Mouse (Mus musculus) layer of hippocampus, postnatal 25 days (tissue): ENCODE data around the gene Tmc6. TPM values are rescaled to one million over a fixed set of nuclear protein-coding genes. Genes with fewer than 3 reads are reported as not detected.

Experiments
- DNase-seq, 2 experiments: peaks; one replicate each; pipeline ENCODE4 v3.0.0; 2022; ENCODE audit warnings: mixed read lengths in 2 of 2, low spot score in 1 of 2; ENCODE audit errors: extremely low spot score in 1 of 2
- total RNA-seq, 2 experiments: library from RNA; stranded (reverse); gene quantifications; 2 replicates each; pipeline ENCODE4 v1.2.3; 2021

The Tmc6 gene
- total RNA-seq, 2 experiments from 2014 or later: 5.3 to 5.5 TPM

DNA sequence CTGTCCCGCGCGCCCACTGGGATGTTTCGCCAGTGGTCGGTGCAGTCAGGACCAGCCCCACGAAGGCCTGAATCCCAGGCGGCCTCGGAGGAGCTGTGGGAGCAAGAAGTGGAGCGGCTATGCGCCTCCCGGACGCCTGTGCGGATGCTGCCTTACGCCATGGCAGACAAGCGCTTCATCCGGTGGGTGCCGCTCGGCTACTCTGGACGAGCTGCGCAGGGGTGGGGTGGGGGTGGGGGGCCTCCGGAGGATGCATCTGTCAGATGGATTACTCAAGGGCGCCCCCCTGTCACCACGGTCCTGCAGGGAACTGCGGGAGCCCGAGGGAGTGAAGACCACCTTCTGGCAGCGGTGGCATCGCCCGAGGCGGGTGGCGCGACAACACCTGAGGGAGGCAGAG, 1.1 kb upstream of the Tmc6 start:
- DNase-seq: peak; percentile 34 to 65

DNA sequence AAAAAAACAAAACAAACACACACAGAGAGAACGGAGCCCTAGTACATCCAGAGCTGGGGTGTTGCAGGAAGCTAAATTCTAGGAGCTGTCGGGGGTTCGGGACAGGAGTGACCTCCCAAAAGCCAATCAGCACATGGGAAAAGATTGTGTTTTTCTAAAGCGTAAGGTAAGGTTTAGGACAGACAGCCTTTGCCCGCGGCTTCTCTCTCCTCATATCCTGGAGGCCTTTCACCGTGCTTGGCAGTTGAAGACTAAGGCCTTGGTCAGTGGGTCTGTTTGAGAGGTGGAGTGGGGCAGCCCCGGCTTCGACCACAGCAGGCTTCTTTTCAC, 672 bp upstream of the Tmc6 start:
- DNase-seq: no peak

DNA sequence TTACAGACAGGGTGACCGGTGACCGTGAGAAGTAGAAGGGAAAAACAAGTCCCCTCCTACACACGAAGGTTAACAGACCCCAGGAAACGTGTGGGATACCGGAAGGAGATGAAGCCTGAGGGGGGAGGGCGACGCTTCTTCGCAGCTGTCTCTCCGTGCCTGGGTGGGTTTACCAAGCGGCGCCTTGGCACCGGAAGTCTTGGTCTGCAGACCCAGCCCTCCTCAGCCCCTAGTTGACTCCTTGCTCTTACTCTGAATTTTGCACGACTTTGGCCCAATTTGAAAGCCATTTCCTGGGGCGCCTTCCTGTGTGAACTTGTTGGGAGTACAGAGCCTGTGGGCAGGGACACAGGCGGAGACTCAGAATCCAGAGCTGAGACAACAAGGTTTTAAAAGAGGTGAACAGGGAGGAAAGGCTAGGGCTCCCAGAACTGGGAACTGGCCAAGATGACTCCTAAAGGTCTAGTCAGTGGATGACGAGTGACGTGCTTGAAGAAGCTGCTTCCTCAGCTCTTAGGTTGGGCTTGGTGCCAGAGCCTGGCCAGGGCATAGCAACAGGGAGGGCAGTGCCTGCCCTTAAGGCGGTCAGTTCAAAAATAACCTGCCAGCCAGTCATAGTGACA, 688 bp downstream of the Tmc6 start:
- DNase-seq: no peak

DNA sequence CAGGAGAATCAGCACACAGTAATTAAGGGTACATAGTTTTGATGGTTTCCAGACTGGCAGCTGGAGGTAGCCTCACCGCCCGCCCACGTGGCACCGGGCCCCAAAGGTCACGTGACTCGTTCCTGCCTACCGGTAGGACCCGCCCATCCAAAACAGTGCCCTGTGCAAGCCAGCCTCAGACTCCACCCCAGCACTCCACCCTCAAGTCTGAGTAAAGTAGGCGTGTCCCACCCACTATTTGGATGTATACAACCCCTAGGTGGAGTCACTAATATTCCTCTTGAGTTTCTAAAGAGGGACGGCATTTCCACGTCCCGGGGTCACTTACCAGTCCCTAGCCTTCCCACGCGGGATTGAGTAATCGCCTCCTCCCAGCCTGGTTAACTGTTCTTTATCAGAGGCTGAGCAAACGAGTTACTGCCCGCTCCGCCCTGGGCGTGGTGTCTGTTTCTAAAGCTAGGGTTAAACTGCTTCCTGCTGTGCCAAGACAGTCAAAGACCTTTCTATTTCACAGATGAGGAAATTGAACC, 1.4 kb downstream of the Tmc6 start:
- no peak for DNase-seq

DNA sequence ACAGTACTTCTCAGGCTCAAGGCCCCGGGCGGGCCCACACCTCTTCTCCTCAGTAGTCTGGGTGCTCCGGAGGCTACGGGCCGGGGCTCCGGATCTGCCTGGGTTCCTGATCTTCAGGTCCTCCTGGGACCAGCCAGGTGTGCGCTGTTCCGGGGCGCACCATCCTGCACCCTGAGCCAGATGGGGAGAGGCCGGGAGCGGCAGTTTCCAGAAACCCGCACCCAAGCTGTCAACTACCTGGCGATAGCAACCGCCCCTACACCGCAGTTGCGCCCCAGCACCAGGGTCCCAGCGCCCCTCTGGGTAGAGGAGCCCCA, 1.8 kb downstream of the Tmc6 start:
- no peak for DNase-seq

DNA sequence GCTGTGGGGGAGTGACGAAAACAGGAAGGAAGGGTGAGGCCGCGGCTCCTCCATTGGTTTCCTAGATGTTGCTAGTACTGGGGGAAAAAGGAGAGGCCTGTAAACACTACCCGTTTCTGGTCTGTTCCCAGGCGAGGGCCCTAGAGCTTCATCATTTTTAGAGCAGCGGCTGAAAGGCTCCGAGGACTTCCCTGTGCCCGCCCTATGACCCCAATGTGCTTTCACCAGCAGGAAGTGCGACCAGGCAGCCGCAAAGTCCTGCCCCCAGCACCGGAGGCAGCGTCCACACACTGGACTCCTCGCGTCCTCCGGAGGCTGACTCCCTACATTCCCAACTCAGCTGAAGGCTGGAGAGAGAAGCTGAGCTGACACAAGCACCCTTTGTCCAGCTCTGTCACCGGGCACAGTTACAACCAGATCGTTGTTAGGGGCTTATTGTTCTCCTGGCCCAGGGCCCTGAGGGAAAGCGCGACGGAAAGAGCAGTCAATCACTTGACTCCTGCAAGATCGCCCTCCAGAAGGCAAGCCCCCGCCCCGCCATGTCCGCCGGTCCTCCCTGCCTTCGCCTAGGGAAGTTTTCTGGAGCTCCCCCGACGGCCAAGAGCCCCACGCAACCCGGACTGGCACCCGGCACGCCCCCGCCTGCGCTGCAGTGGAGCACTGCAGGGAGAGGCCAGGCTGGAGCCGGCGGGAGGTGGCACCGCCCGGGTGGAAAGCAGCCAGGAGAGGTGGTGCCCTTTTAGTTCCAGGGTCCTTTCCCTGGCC, 2.4 kb downstream of the Tmc6 start:
- no peak for DNase-seq

DNA sequence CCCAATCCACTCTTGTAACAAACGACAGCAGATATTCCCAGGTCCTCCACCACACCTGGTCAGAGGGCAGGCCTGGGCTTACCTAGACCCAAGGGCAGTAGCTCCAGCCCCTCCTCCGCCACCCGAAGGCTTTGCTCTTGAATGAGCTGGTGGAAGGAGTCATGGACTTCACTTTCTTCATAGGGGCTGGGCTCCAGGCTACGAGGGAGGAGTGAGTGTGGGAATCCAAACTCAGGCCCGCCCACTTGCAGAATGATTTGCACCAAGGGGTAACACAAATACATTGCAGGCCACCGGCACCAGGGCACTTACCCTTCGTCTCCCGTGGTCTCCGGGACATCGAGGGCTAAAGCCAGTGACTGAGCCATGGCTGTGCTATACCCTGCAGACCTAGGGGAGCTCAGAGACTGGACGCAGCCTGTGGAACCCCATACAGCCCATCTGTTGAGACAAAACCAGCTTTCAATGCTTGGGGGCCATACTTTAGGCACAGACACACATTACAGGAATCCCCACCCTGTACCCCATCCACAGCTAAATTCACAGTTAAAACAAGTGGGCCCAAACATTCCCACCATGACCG, 3.1 kb downstream of the Tmc6 start:
- no peak for DNase-seq

DNA sequence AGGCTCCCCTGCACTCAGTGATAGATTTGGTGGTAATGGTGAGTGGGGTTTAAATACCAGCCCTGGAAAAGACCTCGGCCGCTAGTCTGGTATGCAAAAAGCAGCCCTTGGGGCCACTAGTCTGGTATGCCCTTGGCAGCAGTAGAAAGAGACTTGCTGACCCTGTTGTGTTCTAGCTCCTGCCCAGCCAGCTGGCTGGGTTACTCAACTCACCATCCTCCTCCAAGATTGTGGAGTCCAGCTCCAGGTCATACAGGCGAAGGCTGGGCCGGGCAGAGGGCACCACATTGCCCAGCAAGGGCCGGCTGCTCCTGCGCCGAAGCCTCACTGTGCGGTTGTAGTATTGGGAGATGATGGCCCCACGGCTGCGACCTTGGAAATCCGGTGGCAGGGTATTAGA, 4.0 kb downstream of the Tmc6 start:
- no peak for DNase-seq

DNA sequence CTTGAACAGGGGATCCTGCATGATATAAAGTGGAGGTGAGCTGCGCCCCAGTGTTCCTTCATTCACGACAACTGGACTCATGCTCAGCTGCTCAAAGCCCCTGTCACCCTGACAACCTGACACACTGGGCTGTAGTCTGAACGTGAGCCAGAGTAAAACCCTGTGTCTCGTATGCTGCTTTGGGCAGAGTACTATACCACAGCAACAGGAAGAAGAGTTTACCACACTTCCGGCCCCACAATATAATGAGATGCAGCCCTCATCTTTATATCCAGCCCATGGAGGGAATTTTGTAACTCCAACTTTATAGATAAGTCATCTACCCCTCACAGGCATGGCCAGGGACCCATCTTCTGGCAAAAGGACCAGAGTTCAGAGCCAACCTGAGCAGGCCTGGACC, 4.9 kb downstream of the Tmc6 start:
- no peak for DNase-seq

DNA sequence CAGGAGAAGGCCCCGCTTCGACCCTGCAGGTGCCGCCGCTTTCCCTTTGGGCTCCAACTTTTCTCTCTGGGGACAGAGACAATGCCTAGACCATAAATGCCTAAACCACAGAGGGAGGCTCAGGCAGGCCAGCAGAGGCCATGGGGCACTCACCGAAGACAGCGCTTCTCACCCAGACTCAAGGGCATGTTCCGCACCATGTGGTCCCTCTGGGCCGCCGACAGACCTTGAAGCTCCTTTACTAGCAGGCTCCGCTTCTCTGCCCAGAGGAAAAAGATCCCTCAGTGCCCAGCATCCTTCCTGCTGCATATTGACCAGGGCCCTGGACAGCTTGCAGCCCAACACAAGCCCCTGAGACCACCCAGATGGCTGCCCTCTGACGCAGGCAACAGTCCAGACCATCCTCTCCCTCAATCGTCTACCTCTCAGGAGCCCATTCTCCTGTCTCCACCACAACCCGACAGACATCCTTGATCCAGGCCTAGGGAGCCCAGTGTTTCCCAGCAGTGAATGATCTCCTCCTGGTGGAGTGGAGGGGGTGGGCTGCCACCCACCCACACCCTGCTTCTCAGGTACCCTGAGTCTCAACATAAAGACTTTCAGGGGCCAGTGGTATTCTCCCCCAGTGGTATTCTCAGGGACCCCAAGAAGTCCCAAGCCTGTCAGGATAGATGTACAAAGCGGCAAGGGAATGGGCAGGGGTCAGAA, 5.8 kb downstream of the Tmc6 start:
- DNase-seq: no peak

DNA sequence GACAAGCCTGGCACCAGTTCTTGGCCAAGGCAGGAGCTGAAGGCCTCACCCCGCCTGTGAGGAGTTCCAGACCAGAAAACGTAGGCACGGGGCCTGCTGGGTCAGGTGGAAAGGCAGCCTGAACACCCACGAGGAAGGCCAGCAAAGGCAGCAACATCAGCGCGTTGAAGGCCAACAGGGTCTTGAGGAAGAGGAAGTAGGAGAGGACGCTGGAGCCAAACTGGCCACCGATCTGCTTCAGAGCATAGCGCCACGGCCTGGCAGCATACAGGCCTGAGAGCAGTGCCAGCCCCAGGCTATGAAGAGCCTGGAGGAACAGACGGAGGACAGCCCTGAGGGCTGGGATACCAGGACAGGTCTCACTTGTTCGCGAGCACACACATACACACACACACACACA, 6.5 kb downstream of the Tmc6 start:
- DNase-seq: no peak

DNA sequence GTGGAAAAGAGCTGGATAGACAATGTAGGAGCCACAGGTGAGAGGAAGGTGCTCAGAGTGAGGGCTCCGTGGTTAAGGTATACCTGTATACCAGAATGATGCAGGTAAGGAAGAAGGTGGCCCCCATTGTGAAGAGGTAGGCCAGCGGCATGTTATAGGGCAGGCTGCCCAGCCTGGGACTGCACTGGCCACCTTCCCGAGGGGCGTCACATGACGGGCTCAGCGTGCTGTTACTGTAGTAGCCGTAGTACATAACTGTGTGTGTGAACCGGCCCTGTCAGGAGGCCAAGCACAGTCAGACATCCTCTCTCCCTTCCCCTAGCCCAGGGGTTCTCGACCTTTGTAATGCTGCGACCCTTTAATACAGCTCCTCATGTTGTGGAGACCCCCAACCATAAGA, 7.1 kb downstream of the Tmc6 start:
- no peak for DNase-seq

DNA sequence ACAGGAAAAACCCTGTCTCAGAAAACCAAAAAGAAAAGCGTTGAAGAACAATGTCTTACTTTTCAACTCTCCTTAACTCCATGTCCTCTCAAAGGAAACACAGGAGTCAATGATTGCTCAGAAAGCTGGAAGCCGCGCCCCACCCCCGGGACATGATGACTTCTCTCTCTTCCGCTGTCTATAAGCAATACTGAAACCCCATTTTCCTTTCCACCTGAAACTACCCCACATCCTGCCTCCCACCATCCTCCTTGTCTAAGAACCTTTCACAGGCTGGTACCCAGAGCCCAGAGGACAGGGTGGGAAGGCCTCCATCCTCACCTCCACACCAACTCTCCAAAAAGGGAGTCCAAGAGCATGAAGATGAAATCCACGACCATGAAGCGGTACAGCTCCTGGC, 9.6 kb downstream of the Tmc6 start:
- no peak for DNase-seq

DNA sequence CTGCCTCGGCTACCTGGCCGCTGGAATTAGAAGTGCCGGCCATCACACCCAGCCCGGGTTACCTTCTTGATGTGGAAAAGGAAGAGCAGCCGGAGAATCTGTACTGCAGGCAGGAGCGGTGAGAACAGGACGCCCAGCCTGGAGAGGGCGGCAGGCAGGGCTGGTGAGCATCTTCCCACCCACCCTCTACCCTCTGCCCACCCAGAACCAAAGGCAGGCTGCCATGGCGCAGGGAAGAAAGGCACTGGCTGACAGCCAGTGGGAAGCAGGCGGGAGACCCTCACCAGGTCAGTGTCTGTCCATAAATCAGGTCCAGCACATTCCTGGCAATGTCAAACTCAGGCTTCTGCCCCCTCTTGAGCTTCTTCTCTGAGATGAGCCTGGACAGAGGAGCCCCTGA, 11.6 kb downstream of the Tmc6 start:
- no peak for DNase-seq

DNA sequence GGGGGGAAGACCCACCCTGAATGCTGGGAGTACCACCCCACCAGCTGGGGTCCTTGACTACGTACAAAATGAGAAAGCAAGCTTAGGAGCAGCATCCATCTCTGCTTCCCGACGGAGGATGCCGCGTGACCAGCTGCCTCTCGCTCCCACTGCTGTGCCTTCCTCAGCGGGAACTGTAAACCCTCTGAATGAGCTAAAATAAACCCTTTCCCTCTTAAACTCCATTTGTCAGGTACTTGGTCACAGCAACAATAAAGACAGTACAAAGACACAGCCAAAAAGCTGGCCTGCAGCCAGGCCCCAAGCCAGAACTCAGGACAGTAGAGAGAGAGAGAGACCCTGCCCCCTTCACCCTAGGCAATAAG, 12.3 kb downstream of the Tmc6 start:
- no peak for DNase-seq

DNA sequence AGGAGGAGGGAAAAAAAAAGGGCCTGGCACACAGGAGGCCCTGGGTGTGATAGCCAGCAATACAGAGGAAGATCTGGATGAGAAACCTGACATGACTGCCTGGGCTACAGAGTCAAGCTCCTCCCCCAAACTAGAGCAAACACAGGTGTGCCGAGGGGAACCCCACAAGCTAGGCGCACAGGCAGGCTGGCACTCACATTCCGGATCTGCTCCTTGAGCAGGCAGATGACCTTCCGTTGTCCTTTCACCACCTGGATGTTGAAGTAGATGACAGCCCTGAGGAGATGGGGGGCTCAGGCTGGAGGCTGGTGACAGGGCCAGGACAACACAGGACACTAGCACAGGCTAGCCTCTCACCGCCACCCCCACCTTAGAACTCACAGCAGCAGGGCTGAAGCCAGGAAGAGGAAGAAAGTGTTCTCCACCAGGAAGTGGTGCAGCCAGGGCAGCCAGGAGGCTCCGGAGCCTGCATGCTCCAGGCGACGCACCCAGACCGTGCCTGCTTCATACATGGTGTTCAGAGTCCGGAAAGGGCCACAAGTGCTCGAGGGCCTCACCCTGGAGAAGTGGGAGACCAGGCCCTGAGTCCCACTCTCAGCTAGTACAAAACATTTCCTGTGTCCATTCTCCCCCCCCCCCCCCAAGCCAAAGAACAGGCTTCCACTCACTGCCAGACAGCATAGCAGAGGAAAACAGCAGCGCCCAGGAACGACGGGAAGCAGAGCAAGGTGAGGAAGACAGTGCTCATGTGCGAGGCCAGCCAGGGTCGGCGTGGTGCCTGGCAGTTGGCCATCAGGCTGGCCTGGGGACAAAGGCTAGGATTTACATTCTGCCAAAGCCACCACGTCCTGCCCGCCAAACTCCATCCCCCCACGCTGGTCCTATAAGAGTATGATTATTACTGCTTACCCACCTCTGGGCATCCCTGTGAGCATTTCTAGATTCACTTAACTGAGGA, 13.0 kb downstream of the Tmc6 start:
- DNase-seq: no peak

DNA sequence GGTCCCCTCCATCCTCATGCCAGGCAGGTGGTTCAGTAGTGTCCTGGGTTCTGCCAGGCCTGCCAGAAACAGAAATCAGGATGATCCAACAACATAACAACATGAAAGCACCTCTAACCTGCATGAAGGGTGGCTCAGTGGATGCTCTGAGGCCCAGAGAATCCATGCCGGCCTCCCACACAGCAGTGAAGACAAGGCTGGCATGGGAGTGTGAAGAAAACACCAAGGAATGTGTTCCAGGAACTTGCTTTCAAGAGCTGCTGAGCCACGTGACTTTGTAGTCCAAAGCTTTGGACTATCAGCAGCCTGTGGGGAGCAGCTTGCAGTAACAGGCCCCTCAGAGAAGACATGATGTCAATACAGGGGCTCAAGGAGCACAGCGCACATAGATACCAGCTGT, 15.7 kb downstream of the Tmc6 start:
- no peak for DNase-seq

DNA sequence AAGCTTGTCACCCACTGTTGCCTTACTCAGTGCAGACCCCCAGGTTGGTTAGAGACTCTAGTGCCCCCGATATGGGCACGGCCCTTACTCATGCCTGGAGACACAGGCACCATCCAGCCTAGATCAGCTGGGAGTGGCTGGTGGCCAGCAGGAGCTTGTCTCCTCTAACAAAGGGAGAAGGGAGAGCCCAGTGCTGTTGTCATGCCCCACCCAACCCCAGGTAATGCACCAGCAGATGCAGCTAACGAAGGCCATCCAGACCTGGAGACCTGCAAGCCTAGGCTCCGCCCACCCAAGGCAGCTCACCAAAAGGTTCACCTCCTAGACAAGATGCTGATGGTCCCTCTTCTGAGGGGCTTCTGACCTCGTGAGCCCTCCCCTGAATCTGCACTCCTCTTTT, 16.6 kb downstream of the Tmc6 start:
- DNase-seq: no peak

DNA sequence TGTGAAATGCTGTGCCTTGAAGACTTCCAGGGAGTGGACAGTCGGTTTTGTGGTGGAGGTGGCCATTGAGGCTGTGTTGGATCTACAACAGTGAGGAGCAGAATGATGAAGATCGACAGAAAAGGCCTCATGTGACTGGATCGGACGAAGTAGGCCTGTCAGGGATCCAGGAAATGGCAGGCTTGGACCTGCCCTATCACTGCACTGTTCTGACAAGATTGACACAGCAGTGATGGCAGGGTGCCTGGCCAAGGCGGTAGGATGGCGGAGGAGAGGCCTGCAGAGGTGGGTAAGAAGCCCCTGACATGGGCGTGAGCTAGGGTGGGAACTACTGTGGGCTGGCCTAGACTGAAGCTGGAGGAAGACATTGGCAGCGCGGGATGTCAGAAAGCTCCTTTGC, 17.7 kb downstream of the Tmc6 start:
- no peak for DNase-seq

DNA sequence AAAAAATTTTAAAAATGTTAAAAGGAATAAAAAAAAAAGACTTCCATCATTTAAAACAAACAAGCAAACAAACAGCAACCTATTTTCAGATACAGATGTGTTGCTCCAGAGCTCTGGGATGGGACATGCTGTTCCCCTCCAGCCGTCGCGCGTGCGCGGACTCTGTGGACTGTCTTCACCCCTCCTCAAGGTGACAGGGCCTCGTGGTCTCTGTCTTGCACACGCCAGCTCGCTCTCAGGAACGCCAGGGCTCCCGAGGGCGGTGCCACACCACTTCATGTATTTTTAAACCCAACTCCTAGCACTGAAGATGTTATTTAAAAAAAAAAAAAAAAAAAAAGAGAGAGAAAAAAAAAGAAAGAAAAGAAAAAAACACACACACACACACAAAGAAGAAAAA, 19.8 kb downstream of the Tmc6 start:
- no peak for DNase-seq

DNA sequence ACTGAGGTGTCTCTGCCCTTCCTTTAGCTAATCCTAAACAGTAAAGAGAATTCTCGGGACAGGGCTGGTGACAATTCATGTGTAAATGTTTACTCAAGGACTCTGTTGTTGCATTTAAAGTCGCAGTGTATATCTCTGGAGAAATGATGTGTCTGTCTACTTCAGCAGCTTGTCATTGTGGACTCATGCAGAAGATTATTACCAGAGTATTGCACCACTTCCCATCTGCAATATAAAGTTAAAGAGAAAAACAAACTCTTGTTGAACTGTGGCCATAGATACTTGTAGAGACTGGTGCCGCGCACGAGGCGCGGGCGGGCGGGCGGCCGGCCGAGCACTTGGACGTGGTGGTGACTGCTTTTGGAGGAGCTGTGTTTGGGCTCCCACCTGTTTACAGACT, 20.2 kb downstream of the Tmc6 start:
- no peak for DNase-seq
